Mouse (Mus musculus) midbrain, embryonic 13.5 days (tissue): Measurements from ENCODE around the gene Kifc1. TPM values are rescaled to one million over a fixed set of nuclear protein-coding genes. Genes with fewer than 3 reads are reported as not detected.
A peak's percentile ranks its signal among the peaks of the same experiment; 100 is the strongest.
"Not testable (repeated sequence)": the region's sequence is repeated elsewhere in the genome, so short reads cannot be mapped to it uniquely, and the experiment has no call there.

Experiments
- ATAC-seq: fragments of 200-750 bp; cut with Nextera tagmentation; 2 replicates; pipeline ENCODE4 v1.8.0; 2017; ENCODE audit warnings: mild to moderate bottlenecking, moderate TSS enrichment, moderate library complexity
- H3K27ac ChIP-seq: fragments of 300-500 bp; sonication (generic); 2 replicates; pipeline ENCODE4 v1.5.1; 2015; ENCODE audit warnings: inconsistent platforms, mild to moderate bottlenecking, moderate library complexity
- H3K27me3 ChIP-seq: fragments of 300-500 bp; sonication (generic); 2 replicates; pipeline ENCODE4 v1.6.1; 2015; ENCODE audit warnings: mild to moderate bottlenecking, inconsistent platforms
- H3K36me3 ChIP-seq: fragments of 300-500 bp; sonication (generic); 2 replicates; pipeline ENCODE4 v1.6.1; 2015; ENCODE audit warnings: mild to moderate bottlenecking, inconsistent platforms
- H3K4me1 ChIP-seq: fragments of 300-500 bp; sonication (generic); replicated peaks from 2 replicates; pipeline ENCODE4 v1.6.1; 2015; ENCODE audit warnings: inconsistent platforms
- H3K4me2 ChIP-seq: fragments of 300-500 bp; sonication (generic); replicated peaks from 2 replicates; pipeline ENCODE4 v1.6.1; 2015; ENCODE audit warnings: moderate library complexity, mild to moderate bottlenecking, inconsistent platforms
- H3K4me3 ChIP-seq: fragments of 300-500 bp; sonication (generic); replicated peaks from 2 replicates; pipeline ENCODE4 v1.5.1; 2015; ENCODE audit warnings: mild to moderate bottlenecking, inconsistent platforms
- H3K9ac ChIP-seq: fragments of 300-500 bp; sonication (generic); replicated peaks from 2 replicates; pipeline ENCODE4 v1.6.1; 2015; ENCODE audit warnings: mild to moderate bottlenecking, inconsistent platforms
- H3K9me3 ChIP-seq: fragments of 300-500 bp; sonication (generic); 2 replicates; pipeline ENCODE4 v1.6.1; 2016; ENCODE audit warnings: mild to moderate bottlenecking, inconsistent platforms
- WGBS: fragments of 180-500 bp; shearing (Covaris S2); methylation state at CpG from one replicate; pipeline ENCODE4 v1.1.7; 2015; 5-methylcytosine and 5-hydroxymethylcytosine counted together
- polyA plus RNA-seq: library from polyadenylated mRNA; unstranded; fragments of >200 nt; fragmentation: Nextera tagmentation; extraction: Ambion mirVana; gene quantifications from 2 replicates; pipeline ENCODE4 v1.2.1, GENCODE M21; 2015

Gene Kifc1
- polyA plus RNA-seq, 1 experiment from 2014 or later, result 3.0 TPM

DNA sequence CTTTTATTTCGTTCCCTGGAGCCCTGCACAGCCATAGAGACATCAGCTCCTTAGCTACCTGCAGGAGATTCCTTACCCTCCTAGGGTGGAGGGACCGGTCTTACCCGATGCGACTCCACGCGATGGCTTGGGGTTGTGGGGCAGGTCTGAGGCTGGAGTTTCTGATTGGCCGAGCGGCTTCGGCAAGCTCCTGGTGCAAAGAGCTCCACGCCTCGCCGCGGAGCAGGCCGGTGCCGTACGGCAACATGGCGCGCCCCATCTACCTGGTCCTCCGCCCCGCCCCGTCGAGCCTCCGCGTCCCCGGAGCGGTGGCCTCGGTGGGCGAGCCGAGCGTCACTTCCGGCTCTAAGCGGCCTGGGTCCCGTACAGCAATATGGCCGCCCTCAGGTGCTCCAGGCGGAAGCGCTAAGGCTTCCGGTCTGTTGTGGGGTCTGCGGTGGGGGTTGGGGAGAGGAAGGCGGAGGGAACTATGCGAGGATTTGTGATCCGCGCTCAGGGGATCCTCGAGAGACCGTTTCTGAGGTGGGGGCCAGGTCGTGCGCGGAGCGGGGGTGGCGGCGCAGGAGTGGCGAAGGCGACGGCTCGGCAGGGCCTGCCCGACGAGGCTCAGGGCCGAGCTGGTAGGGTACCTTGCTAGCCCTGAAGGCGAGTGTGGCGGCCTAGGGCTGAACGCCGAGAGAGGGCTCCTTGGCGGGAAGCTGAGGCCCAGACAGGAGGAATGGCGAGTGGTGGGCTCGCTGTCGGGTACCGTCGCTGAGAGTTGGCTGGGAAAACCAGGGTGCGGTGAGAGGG lies 18.8 kb upstream of the Kifc1 start, which contains the start of gene Daxx:
Gene Daxx, plus strand, starts transcription at position 338 of the 792 bp plus-strand sequence.
- H3K4me2 ChIP-seq, result peak within 1 kb of the TSS; percentile 83
- H3K9ac ChIP-seq, result peak within 1 kb of the TSS; percentile 93
- no peaks in the 10 kb centered on the region for H3K27me3 ChIP-seq
- peak; percentile 98 for ATAC-seq
- WGBS, result under 1% methylated on average over 68 of the region's 68 CpGs
- H3K4me3 ChIP-seq, result peak within 1 kb of the TSS; percentile 89
- peaks cover 38% of the 10 kb centered on the region for H3K4me1 ChIP-seq
- H3K9me3 ChIP-seq, result no peaks in the 10 kb centered on the region
- peak within 1 kb of the TSS; percentile 91 for H3K27ac ChIP-seq
- peaks cover 32% of the 10 kb centered on the region for H3K36me3 ChIP-seq

DNA sequence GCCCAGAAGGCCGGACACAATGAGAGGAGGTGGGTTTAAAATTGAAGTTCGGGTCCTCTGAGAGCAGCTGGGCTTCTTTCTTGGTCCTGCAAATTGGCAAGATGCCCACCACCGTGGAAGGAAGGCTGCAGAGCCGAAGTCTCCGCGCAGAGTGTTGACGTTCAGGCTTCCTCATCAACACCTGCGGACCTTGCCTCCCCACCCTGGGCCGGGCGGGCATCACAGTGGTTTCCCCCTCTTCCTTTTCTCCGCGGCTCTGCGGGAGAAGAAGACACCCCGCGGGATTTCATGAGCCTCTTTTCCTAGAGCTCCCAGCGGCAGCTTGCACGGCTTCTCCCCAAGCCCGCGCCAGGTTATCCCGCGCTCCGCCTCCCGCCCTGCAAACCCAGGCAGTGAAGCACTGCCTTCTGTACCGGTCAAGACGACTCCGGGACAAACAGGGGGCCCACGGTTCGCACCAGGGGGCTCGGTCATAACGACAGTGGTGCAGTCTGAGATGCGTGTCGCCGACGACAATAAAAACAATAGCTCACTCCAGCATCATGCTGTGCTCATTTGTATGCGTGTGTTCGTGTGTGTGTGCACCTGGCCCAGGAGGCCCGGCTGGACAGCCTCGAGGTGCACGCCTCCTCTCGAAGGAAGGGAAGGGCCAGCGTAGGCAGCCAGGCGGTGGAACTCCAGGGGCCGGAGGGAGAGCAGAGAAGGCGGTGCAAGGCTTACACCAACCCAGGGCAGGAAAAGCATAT lies 18.0 kb upstream of the Kifc1 start:
- H3K9me3 ChIP-seq, result no peaks in the 10 kb centered on the region
- H3K9ac ChIP-seq, result peak overlapping the region; percentile 74
- peaks cover 24% of the 10 kb centered on the region for H3K36me3 ChIP-seq
- H3K4me1 ChIP-seq, result peaks cover 32% of the 10 kb centered on the region
- WGBS, result 0% methylated on average over 41 of the region's 44 CpGs
- peak overlapping the region; percentile 91 for H3K27ac ChIP-seq
- ATAC-seq, result peak; percentile 18; the same call in 1 of the 2 replicates
- H3K27me3 ChIP-seq, result no peaks in the 10 kb centered on the region
- H3K4me3 ChIP-seq, result peak overlapping the region; percentile 89
- H3K4me2 ChIP-seq, result peak overlapping the region; percentile 83

DNA sequence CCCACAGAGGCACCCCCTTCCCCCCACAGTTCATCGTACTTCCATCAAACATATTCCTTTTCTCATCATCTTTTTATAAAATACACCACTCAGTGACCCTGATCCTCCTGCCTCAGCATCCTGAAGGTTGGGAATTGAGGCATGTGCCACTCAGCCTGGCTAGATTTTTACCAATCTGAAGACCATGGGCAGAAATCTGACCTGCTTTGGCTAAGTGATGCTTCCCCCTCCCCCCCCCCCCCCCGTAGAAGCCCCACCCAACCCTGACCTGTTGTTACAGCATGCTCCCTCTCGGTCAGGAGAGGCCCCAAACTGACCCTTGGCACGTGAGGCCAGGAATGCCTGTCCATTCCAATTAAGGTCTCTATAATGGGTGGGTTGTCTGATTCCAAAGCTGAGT lies 14.4 kb upstream of the Kifc1 start, which contains the start of gene Platr17:
Gene Platr17, plus strand, starts transcription at position 301 of the 400 bp plus-strand sequence.
- H3K36me3 ChIP-seq, result not testable (repeated sequence)

DNA sequence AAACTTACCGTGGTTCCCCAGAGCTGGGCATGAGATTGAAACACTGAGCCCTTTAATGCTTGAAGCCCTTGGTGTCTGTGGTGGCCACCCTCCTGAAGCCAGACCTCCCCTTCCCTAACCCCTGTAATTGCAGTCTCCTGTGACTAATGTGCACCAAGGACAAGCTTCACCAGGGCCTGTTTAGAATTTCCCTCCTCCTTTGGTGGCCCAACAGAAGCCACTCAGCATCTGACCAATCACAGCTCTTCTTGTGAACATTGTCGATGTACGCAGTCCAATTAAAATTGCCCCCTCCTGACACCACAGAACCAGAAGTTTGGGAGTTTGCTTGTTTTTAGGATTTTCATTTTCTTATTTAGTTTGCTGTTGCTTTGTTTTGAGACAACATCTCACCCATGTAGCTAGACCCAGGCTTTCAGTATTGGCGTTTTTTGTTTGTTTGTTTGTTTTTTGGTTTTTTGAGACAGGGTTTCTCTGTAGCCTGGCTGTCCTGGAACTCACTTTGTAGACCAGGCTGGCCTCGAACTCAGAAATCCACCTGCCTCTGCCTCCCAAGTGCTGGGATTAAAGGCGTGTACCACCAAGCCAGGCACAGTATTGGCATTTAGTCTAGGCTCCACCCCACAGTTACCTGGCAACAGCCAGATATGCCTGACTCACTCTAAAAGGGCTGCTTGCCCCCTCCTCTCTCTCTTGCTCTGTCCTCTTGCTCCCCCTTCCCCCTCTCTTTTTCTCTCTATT lies 13.6 kb upstream of the Kifc1 start:
- ATAC-seq, H3K4me1 ChIP-seq, H3K4me2 ChIP-seq, H3K9ac ChIP-seq, H3K27ac ChIP-seq, H3K27me3 ChIP-seq, H3K9me3 ChIP-seq, H3K4me3 ChIP-seq, H3K36me3 ChIP-seq: not testable (repeated sequence)
- WGBS, result 80% methylated on average over 6 of the region's 6 CpGs

More for the DNA sequence above, 14.4 kb upstream of the Kifc1 start, which contains the start of gene Platr17:
- H3K4me3 ChIP-seq, ATAC-seq, H3K4me2 ChIP-seq, H3K27ac ChIP-seq, H3K4me1 ChIP-seq, H3K27me3 ChIP-seq, H3K9me3 ChIP-seq, H3K9ac ChIP-seq: not testable (repeated sequence)
- WGBS, result 35% methylated on average over 3 of the region's 4 CpGs

DNA sequence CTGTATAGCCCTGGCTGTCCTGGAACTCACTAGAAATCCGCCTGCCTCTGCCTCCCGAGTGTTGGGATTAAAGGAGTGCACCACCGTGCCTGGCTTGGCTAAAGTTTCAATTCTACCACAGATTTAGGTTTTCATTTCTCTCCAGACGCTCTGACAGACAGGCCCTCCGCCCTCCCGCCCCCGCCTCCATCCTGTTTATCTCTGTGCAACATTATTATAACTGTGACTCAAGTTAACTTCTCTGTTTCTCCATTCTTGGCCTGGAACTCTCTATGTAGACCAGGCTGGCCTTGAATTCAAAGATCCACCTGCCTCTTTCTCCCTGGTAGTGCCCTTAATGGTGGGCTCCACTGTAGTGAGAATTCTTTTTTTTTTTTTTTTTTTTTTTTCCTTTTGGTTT lies 12.0 kb upstream of the Kifc1 start:
- H3K4me2 ChIP-seq, result no peak overlapping the region
- H3K4me3 ChIP-seq, result no peak overlapping the region
- H3K27me3 ChIP-seq, result no peaks in the 10 kb centered on the region
- H3K27ac ChIP-seq, result no peak overlapping the region
- H3K9me3 ChIP-seq, result no peaks in the 10 kb centered on the region
- no peak for ATAC-seq
- 88% methylated on average over 7 of the region's 7 CpGs for WGBS
- no peaks in the 10 kb centered on the region for H3K36me3 ChIP-seq
- H3K9ac ChIP-seq, result no peak overlapping the region
- H3K4me1 ChIP-seq, result no peaks in the 10 kb centered on the region; the same call in 1 of the 2 replicates

DNA sequence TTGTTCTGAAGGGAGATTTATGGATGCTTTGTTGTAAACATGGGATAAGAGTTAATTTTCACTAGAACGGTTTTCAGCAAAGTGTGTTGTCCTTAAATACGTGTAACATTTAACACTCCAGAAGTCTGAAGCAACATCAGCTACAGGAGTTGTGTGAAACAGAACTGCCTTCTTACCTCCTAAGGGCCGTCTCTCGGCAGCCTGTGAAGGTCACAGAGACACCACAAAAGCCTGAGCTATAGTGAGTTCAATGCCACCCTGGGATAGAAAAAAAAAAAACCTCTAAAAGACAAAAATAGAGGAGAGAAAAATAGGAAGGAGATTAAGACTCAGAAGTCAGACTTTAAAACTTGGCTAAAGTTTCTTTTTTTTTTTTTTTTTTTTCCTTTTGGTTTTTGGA lies 11.6 kb upstream of the Kifc1 start:
- Histone ChIP-seq H3K9me3 (no peaks in the 10 kb centered on the region), H3K4me3 (no peak overlapping the region), H3K36me3 (no peaks in the 10 kb centered on the region), H3K9ac (no peak overlapping the region), H3K27me3 (no peaks in the 10 kb centered on the region), H3K4me1 (no peaks in the 10 kb centered on the region), H3K27ac (no peak overlapping the region), H3K4me2 (no peak overlapping the region)
- WGBS, result 79% methylated on average over 4 of the region's 4 CpGs
- no peak for ATAC-seq

DNA sequence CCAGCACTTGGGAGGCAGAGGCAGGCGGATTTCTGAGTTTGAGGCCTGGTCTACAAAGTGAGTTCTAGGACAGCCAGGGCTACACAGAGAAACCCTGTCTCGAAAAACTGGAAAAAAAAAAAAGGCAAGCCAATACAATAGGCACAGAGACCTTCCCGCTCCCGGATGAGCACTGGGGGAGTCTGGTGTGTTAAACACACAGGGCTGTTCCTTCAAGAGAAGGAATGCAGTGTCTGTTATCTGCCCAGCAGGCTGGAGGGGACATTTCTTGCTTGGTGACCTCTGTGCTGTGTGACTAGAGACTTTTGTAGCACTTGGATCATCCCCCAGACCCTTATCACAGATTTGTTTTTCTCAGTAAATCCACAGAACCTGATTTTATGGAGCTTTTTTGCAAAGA lies 11.2 kb upstream of the Kifc1 start:
- ATAC-seq, result no peak
- no peak overlapping the region for H3K9ac ChIP-seq
- 70% methylated on average over 4 of the region's 4 CpGs for WGBS
- H3K36me3 ChIP-seq, result no peaks in the 10 kb centered on the region
- no peaks in the 10 kb centered on the region for H3K27me3 ChIP-seq
- H3K4me1 ChIP-seq, result no peaks in the 10 kb centered on the region
- no peaks in the 10 kb centered on the region for H3K9me3 ChIP-seq
- H3K4me2 ChIP-seq, result no peak overlapping the region
- H3K27ac ChIP-seq, result no peak overlapping the region
- no peak overlapping the region for H3K4me3 ChIP-seq

DNA sequence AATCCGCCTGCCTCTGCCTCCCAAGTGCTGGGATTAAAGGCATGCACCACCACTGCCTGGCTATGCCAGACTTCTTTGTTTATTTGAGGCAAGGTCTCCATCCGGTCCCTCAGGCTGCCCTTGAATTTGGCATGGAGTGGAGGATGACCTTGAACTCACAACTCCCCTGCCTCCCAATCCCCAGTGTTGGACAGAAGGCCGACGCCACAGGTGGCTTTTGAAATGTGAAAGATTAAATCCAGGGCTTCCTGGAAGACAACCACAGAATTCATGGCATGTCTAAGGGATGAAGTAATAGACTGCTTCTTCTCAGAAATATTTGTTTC lies 10.5 kb upstream of the Kifc1 start:
- 85% methylated on average over 4 of the region's 4 CpGs for WGBS
- no peaks in the 10 kb centered on the region for H3K9me3 ChIP-seq

DNA sequence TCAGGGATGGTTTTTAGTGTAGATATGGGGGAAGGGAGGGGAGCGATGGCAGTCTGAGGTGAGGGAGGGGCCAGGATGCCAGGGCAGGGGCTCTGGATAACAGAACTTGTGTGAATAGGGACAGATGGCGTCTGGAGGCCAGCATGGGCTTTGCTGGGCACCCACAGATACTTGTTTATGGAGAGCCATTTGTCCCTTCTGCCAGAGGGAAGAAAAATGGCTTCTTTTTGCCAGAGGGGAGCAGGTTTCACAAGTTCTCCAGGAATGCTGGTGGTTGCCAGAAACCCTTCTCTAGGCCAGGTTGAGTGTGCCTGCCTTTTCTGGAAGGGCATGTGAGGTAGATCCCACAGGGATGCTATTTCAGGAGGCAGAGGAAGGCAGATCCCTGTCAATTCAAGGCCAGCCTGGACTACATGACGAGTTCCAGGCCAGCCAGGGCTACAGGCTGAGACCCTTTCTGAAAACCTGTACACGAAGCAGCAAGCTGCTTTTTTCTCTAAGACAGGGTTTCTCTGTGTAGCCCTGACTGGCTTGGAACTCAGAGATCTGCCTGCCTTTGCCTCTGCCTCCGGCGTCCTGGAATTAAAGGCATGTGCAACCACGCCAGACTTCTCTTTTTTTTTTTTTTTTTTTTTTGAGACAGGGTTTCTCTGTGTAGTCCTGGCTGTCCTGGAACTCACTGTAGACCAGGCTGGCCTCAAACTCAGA lies 10.0 kb upstream of the Kifc1 start:
- no peak overlapping the region for H3K4me2 ChIP-seq
- H3K9me3 ChIP-seq, result no peaks in the 10 kb centered on the region
- no peak overlapping the region for H3K27ac ChIP-seq
- H3K4me1 ChIP-seq, result no peaks in the 10 kb centered on the region
- no peak overlapping the region for H3K4me3 ChIP-seq
- no peak for ATAC-seq
- H3K36me3 ChIP-seq, result no peaks in the 10 kb centered on the region
- WGBS, result 72% methylated on average over 7 of the region's 7 CpGs
- no peaks in the 10 kb centered on the region for H3K27me3 ChIP-seq
- 0 out of 2 replicates have a peak overlapping the region, but pooled peaks have one; percentile 4 for H3K9ac ChIP-seq

More for the DNA sequence above, 10.5 kb upstream of the Kifc1 start:
- Histone ChIP-seq H3K9ac (no peak overlapping the region), H3K4me3 (no peak overlapping the region), H3K4me2 (no peak overlapping the region), H3K36me3 (no peaks in the 10 kb centered on the region), H3K27ac (no peak overlapping the region), H3K27me3 (no peaks in the 10 kb centered on the region), H3K4me1 (no peaks in the 10 kb centered on the region)
- ATAC-seq, result no peak

DNA sequence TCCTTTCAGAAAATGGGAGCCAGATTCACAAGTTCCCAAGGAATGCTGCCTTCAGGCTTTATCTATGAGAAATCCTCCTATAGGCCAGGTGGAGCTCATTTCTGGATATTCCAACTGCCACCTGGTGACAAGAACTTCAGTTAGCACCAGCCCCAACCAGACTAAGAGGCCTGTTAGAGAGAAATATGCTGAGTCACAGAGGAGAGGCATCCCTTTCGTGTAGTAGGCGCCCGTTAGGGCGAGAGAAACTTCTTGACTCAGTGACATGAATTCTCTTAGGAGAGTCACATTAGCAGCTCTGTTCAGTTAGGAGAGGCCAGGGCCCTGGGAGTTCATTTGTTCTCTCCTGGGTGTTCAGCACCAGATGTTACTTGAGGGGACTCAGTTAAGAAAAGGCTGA lies 9.2 kb upstream of the Kifc1 start:
- no peak overlapping the region for H3K9ac ChIP-seq
- no peak for ATAC-seq
- no peaks in the 10 kb centered on the region for H3K4me1 ChIP-seq
- H3K27ac ChIP-seq, result no peak overlapping the region
- no peaks in the 10 kb centered on the region for H3K9me3 ChIP-seq
- WGBS, result 82% methylated on average over 4 of the region's 4 CpGs
- H3K36me3 ChIP-seq, result no peaks in the 10 kb centered on the region
- H3K27me3 ChIP-seq, result no peaks in the 10 kb centered on the region
- H3K4me2 ChIP-seq, result no peak overlapping the region
- H3K4me3 ChIP-seq, result no peak overlapping the region

DNA sequence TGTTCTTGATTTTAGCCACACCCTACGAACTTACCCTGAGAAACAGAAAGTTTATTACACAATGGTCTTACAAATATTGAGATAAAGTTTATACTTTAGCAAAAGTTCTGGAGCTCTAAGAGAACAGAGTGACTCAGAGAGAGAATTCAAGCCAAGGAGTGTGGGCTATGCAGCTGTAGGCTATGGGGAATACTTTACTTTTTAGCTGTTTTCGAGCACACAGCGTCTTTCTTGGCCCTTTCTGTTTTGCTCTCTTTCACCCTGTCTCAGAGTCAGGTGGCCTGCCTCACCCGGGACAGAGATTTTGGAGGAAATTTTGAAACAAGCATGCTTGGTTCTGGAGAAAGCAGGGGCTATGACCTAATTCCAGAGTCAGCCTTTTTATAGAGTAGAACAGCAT lies 7.7 kb upstream of the Kifc1 start:
- not testable (repeated sequence) for H3K4me3 ChIP-seq, ATAC-seq, H3K27me3 ChIP-seq, H3K9me3 ChIP-seq, H3K4me1 ChIP-seq, H3K4me2 ChIP-seq, H3K9ac ChIP-seq, H3K36me3 ChIP-seq, H3K27ac ChIP-seq
- 86% methylated on average over 4 of the region's 4 CpGs for WGBS
